Mouse (Mus musculus): ENCODE data around the gene Hipk3. TPM values are rescaled to one million over a fixed set of nuclear protein-coding genes. Genes with fewer than 3 reads are reported as not detected.

Hipk3 gene
- polyA plus RNA-seq, 1 experiment from 2014 or later: 29.9 TPM

DNA sequence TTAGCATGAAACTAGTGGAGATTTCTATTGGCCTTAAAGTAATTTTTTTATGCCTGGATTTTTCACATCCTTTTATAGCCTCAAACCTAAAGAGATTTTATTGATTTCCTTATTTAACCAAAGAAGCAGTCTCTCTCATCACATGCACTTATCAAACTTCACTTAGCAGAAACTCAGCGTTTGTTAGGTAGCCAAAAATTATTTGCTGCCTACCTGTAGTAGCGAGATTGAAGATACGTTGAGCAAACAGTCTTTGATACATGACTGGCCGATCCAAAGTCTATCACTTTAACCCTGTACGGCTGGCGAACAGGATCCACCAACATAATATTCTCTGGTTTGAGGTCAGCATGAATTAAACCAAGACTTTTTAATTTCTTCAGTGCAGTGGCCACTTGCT is 23.7 kb downstream of the Hipk3 start:
- 81% methylated on average over 6 of the region's 6 CpGs for WGBS
- no peak for ATAC-seq (ENCODE audit: extremely low read depth, insufficient number of reproducible peaks, low FRiP score, low TSS enrichment)
- no peak overlapping the region for H3K4me3 ChIP-seq
- H3K27ac ChIP-seq (replicated peaks): peak overlapping the region; percentile 96
- no peaks in the 10 kb centered on the region for H3K27me3 ChIP-seq (replicated peaks)
- H3K36me3 ChIP-seq: peaks cover 17% of the 10 kb centered on the region
- H3K4me1 ChIP-seq: peaks cover 75% of the 10 kb centered on the region
- peak overlapping the region; percentile 62 for H3K9ac ChIP-seq
- H3K4me2 ChIP-seq: 0 out of 2 replicates have a peak overlapping the region, but pooled peaks have one; percentile 13
- no peaks in the 10 kb centered on the region for H3K9me3 ChIP-seq

DNA sequence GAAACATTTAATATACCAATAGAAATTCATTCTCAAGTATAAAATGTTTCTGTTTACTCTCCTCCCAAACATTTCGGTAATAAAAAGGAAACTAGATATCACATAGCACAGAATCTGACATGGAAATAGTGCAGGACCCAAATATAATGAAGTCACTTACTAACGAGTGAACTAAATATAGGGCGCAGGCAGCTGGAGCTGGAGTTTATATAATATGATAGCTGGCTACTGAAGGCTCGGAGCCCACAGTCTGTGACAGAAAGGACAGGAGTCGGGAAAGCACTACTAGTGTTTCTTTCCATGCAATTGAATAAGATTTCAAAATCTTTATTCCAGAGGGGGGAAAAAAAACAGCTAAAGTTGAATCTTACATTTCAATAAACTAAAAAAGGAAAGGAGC is 25.8 kb downstream of the Hipk3 start:
- peaks cover 73% of the 10 kb centered on the region for H3K4me1 ChIP-seq
- H3K36me3 ChIP-seq: peaks cover 18% of the 10 kb centered on the region
- H3K9ac ChIP-seq: peak overlapping the region; percentile 81
- H3K9me3 ChIP-seq: no peaks in the 10 kb centered on the region
- H3K4me2 ChIP-seq: peak overlapping the region; percentile 59
- H3K4me3 ChIP-seq: no peak overlapping the region
- no peaks in the 10 kb centered on the region for H3K27me3 ChIP-seq (replicated peaks)
- WGBS: 38% methylated on average over 5 of the region's 5 CpGs
- H3K27ac ChIP-seq (replicated peaks): peak overlapping the region; percentile 96
- ATAC-seq (ENCODE audit: extremely low read depth, insufficient number of reproducible peaks, low FRiP score, low TSS enrichment): no peak

DNA sequence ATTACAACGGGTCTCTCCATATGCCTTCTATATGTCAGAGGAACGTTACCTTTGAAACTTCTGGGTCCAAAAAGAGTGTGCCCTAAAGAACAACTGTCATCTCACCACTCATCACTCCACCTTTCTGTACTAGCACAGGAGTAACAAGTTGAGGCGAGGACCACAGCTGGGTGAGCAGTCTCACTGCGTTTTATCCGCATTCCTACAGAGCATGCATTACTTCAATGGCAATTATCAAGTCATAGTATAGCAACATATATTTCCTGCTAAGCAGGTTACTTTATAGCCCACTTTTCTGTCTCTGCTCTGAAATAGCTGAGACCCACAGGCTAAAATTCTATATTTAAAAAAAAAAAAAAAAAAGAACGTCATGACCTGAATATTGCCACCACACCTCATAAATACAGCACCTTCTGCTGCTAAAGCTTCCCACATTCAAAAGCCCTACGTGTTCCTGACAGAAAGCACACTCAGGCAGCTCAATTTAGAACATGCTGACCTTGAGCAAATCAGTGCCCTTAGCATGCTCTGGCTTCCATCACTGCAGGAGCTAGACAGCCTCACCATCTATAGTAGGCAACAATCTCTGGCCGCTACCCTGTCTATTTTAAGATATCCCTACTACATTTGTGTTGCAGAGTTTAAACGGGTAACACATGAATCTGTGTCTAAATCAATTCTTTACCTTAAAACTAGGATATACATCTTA is 27.2 kb downstream of the Hipk3 start:
- Histone ChIP-seq H3K4me2 (peak overlapping the region; percentile 60), H3K9ac (peak overlapping the region; percentile 73), H3K4me1 (peaks cover 71% of the 10 kb centered on the region), H3K9me3 (no peaks in the 10 kb centered on the region), H3K27me3 (replicated peaks) (no peaks in the 10 kb centered on the region), H3K36me3 (peaks cover 23% of the 10 kb centered on the region), H3K27ac (replicated peaks) (peak overlapping the region; percentile 96), H3K4me3 (peak overlapping the region; percentile 17)
- 29% methylated on average over 9 of the region's 9 CpGs for WGBS
- peak; percentile 81 for ATAC-seq (ENCODE audit: extremely low read depth, insufficient number of reproducible peaks, low FRiP score, low TSS enrichment)

DNA sequence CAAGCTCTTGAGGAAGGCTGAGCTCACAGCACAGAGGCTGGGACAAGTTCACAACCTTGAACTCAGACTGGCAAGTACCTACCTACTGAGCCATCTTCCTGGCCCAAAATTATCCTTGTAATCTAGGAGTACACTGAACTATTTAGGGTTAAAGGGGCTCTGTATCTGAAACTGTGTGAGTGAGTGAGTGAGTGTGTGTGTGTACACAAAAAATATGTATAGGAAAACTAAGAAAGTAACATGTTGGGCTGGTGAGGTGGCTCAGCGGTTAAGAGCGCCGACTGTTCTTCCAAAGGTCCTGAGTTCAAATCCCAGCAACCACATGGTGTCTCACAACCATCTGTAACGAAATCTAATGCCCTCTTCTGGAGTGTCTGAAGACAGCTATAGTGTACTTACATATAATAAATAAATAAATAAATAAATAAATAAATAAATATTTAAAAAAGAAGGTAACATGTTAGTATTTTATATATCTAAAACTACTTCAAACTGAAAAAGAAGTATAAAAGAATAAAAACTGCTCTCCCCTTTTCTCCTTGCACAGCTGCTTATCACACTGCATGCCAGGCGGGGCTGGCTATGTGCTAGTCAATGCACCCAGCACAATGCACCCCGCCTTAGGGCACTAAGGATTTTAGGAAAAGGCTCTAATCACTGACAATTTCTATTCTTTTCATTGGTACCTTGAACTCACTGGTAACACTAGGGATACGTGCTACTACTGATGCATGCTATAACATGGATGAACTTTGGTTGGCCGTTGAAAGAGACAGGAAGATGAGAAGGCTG is 28.4 kb downstream of the Hipk3 start:
- H3K4me2 ChIP-seq: peak overlapping the region; percentile 60
- peaks cover 17% of the 10 kb centered on the region for H3K36me3 ChIP-seq
- no peak overlapping the region for H3K4me3 ChIP-seq
- no peak for ATAC-seq (ENCODE audit: extremely low read depth, insufficient number of reproducible peaks, low FRiP score, low TSS enrichment)
- H3K27me3 ChIP-seq (replicated peaks): no peaks in the 10 kb centered on the region
- H3K27ac ChIP-seq (replicated peaks): peak overlapping the region; percentile 96
- peaks cover 67% of the 10 kb centered on the region for H3K4me1 ChIP-seq
- no peaks in the 10 kb centered on the region for H3K9me3 ChIP-seq
- peak overlapping the region; percentile 73 for H3K9ac ChIP-seq
- 84% methylated on average over 8 of the region's 8 CpGs for WGBS

DNA sequence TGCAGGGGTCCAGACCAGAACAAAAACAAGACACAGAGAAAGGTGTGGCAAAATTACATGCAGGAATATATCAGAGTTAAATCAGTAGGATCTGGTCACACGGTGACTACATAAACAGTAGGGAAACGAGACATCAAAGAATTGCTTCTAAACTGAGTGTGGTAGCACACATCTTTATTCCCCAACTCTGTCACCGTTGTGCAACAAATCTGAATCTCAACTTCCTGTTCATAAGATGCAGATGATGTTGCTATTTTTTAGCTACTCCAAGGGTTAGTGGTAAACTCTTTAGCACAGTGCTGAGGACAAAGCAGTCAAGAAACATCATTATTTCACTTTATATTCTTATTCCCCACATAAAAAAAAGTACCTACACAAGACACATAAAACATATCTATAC is 34.2 kb downstream of the Hipk3 start:
- 46% methylated on average over 3 of the region's 3 CpGs for WGBS
- Histone ChIP-seq H3K4me1 (peaks cover 78% of the 10 kb centered on the region), H3K9me3 (no peaks in the 10 kb centered on the region), H3K27me3 (replicated peaks) (no peaks in the 10 kb centered on the region), H3K27ac (replicated peaks) (peak overlapping the region; percentile 50; the same call in 1 of the 2 replicates), H3K4me3 (no peak overlapping the region), H3K36me3 (peaks cover 5% of the 10 kb centered on the region; the same call in 1 of the 2 replicates), H3K9ac (no peak overlapping the region; the same call in 1 of the 2 replicates), H3K4me2 (no peak overlapping the region)
- no peak for ATAC-seq (ENCODE audit: extremely low read depth, insufficient number of reproducible peaks, low FRiP score, low TSS enrichment)

DNA sequence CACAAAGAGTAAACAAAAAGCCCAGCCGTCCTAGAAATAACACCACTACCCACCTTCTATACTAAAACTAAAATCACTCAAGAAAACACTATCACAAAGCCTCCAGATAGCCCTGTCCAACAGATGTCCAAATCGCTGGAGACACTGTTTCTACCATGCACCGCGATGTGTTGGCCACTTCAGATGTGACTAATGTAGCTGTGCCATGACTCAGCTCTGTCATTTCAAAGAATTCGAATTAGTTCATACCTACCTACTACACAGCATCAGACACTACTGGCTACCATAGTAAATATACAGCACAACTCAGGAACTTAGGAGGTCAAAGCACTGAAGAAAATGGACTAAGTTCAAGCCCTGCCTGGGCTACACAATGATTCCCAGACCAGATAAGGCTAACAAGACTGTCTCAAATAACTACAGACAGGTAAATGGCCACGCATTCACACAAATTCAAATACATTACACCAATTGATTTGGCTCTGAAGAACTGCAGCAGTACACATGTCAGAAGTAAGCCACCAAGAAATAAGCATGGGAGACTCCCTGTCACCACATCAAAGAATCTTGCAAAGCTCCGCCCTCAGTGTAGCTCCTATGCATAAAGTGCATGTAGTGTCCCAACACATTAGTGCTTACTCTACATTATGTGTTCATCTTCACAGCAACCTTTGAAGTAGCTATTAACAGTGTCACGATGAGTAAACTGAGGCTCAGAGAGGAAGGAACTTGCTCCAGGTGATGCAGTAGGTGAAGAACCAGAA is 35.5 kb downstream of the Hipk3 start:
- no peak for ATAC-seq (ENCODE audit: extremely low read depth, insufficient number of reproducible peaks, low FRiP score, low TSS enrichment)
- Histone ChIP-seq H3K4me1 (peaks cover 80% of the 10 kb centered on the region), H3K9me3 (no peaks in the 10 kb centered on the region), H3K4me3 (no peak overlapping the region), H3K9ac (peak overlapping the region; percentile 33; the same call in 1 of the 2 replicates), H3K4me2 (peak overlapping the region; percentile 38), H3K36me3 (peaks cover 5% of the 10 kb centered on the region; the same call in 1 of the 2 replicates), H3K27ac (replicated peaks) (peak overlapping the region; percentile 64), H3K27me3 (replicated peaks) (no peaks in the 10 kb centered on the region)
- WGBS: 69% methylated on average over 8 of the region's 8 CpGs

DNA sequence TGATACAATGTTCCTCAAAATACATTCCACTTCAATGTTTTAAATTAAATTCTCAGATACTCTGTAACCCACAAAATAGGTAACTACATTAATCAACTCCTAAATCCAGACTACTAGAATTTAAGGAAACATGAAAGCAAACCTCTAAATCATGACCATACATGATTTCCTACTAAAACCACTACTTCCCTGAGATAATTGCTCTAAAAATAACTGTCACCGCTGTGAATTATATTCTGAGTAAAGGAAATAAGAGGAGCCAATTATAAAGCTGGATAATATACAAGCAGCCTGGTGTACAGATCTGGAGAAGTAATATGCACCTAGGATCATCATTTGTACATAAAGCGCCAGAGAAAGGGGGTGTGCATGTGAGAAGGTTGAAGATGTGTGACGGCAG is 37.1 kb downstream of the Hipk3 start:
- 43% methylated on average over 3 of the region's 3 CpGs for WGBS
- no peak overlapping the region for H3K4me2 ChIP-seq
- no peak for ATAC-seq (ENCODE audit: extremely low read depth, insufficient number of reproducible peaks, low FRiP score, low TSS enrichment)

DNA sequence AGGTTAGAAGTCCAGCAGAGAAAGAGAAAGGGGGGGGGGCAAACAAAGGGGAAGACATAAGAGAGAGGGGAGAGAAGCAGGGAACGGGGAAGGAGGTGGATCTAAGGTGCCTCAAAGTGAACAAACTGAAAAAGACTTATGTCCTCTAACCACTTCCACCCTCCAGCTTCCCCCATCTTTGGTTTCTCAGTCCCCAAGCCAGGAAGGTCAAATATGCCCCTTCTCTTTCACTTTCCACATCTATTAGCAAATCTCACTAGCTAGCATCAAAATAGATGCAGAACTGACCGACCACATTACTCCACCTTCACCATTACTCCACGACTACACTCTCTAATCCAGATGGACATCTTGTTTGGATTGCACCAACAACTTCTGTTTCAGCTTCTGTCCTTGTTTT is 43.6 kb downstream of the Hipk3 start:
- ATAC-seq (ENCODE audit: extremely low read depth, insufficient number of reproducible peaks, low FRiP score, low TSS enrichment): no peak
- peak overlapping the region; percentile 29; the same call in 1 of the 2 replicates for H3K9ac ChIP-seq

More for the DNA sequence above, 37.1 kb downstream of the Hipk3 start:
- Histone ChIP-seq H3K9ac (0 out of 2 replicates have a peak overlapping the region, but pooled peaks have one; percentile 6), H3K9me3 (no peaks in the 10 kb centered on the region), H3K36me3 (no peaks in the 10 kb centered on the region), H3K4me1 (peaks cover 78% of the 10 kb centered on the region), H3K4me3 (no peak overlapping the region), H3K27me3 (replicated peaks) (no peaks in the 10 kb centered on the region), H3K27ac (replicated peaks) (peak overlapping the region; percentile 67)

DNA sequence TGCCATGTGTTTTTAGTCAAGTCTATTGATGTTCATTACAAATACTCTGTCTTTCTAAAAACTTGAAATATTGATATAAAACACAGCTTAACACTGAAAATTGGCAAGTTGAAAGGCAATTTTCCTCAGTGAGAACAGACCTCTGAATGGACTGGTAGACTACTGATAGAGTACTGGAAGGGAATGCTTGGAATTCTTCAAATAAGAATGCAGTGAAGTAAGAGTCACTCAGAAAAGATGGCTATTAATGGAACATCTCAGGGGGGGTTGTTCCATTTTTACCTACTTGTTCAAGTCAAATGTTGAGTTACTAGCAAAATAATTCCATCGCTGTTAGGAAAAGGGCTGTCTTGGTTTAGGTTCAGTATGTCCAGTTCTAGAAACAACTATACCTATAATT is 45.1 kb downstream of the Hipk3 start:
- Histone ChIP-seq H3K27ac (replicated peaks) (peak overlapping the region; percentile 93), H3K4me2 (peak overlapping the region; percentile 51), H3K9ac (peak overlapping the region; percentile 17; the same call in 1 of the 2 replicates), H3K36me3 (peaks cover 10% of the 10 kb centered on the region; the same call in 1 of the 2 replicates), H3K27me3 (replicated peaks) (no peaks in the 10 kb centered on the region), H3K4me1 (peaks cover 71% of the 10 kb centered on the region), H3K9me3 (no peaks in the 10 kb centered on the region), H3K4me3 (no peak overlapping the region)
- 28% methylated on average over 1 of the region's 1 CpGs for WGBS
- no peak for ATAC-seq (ENCODE audit: extremely low read depth, insufficient number of reproducible peaks, low FRiP score, low TSS enrichment)

More for the DNA sequence above, 43.6 kb downstream of the Hipk3 start:
- no peaks in the 10 kb centered on the region for H3K27me3 ChIP-seq (replicated peaks)
- peaks cover 5% of the 10 kb centered on the region; the same call in 1 of the 2 replicates for H3K36me3 ChIP-seq
- 33% methylated on average over 3 of the region's 3 CpGs for WGBS
- no peak overlapping the region for H3K4me3 ChIP-seq
- peak overlapping the region; percentile 93 for H3K27ac ChIP-seq (replicated peaks)
- H3K4me2 ChIP-seq: peak overlapping the region; percentile 28; the same call in 1 of the 2 replicates
- H3K4me1 ChIP-seq: peaks cover 81% of the 10 kb centered on the region
- no peaks in the 10 kb centered on the region for H3K9me3 ChIP-seq

DNA sequence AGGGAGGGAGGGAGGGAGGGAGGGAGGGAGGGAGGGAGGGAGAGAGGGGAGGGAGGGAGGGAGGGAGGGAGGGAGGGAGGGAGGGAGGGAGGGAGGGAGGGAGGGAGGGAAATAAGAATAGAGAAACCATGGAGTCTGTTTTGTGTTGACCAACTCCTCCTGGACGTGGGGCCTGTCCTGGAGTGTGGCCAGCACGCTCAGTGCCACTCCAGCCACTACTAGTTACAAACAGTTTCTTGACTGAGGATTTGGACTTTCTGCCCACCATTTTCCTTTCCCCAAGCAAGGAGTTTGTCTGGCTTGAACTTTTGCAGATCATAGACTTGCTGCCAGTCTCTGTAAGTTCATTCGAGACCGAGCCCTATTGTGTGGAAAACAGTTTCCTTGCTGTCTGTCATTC is 46.0 kb downstream of the Hipk3 start:
- H3K36me3 ChIP-seq: peaks cover 16% of the 10 kb centered on the region
- H3K27ac ChIP-seq (replicated peaks): peak overlapping the region; percentile 93
- H3K27me3 ChIP-seq (replicated peaks): no peaks in the 10 kb centered on the region
- WGBS: 54% methylated on average over 4 of the region's 4 CpGs
- H3K4me2 ChIP-seq: peak overlapping the region; percentile 51; the same call in 1 of the 2 replicates
- no peak overlapping the region for H3K4me3 ChIP-seq
- peaks cover 61% of the 10 kb centered on the region for H3K4me1 ChIP-seq
- H3K9ac ChIP-seq: 0 out of 2 replicates have a peak overlapping the region, but pooled peaks have one; percentile 37
- ATAC-seq (ENCODE audit: extremely low read depth, insufficient number of reproducible peaks, low FRiP score, low TSS enrichment): no peak
- H3K9me3 ChIP-seq: no peaks in the 10 kb centered on the region

DNA sequence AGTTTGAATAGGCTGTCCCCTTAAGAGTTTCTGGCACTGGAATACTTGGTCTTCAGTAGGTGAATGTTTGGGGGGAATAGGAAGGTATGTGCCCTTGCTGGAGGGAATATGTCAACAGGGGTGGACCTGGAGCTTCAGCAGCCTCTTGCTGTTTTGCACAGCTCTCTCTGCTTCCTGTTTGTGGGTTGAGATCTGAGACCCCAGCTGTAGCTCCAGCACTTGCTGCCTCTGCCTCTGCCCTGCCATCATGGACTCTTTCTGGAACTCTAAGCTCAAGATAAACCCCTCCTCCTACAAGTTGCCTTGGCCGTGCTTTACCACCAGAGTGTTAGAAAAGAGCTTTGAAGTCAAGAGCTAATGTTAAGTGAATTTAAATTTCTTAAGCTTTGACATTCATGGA is 48.2 kb downstream of the Hipk3 start:
- ATAC-seq (ENCODE audit: extremely low read depth, insufficient number of reproducible peaks, low FRiP score, low TSS enrichment): no peak
- whole genome bisulfite sequencing: 31% methylated on average over 1 of the region's 1 CpGs
- Histone ChIP-seq H3K4me2 (no peak overlapping the region), H3K9me3 (no peaks in the 10 kb centered on the region), H3K9ac (no peak overlapping the region), H3K27me3 (replicated peaks) (no peaks in the 10 kb centered on the region), H3K4me3 (no peak overlapping the region), H3K36me3 (peaks cover 38% of the 10 kb centered on the region), H3K27ac (replicated peaks) (peak overlapping the region; percentile 49), H3K4me1 (peaks cover 53% of the 10 kb centered on the region)
